Mouse (Mus musculus): Measurements from ENCODE around the gene Entpd3. TPM values are rescaled to one million over a fixed set of nuclear protein-coding genes. Genes with fewer than 3 reads are reported as not detected.

The Entpd3 gene
- polyA plus RNA-seq, 1 experiment from 2014 or later: 0.43 TPM

- Histone ChIP-seq H3K9ac (replicated peaks) (peak overlapping the region; percentile 93), H3K27ac (replicated peaks) (peak overlapping the region; percentile 77), H3K4me2 (replicated peaks) (peak overlapping the region; percentile 89), H3K27me3 (no peaks in the 10 kb centered on the region), H3K36me3 (peaks cover 42% of the 10 kb centered on the region), H3K4me1 (peaks cover 25% of the 10 kb centered on the region), H3K4me3 (peak overlapping the region; percentile 95), H3K9me3 (no peaks in the 10 kb centered on the region)
- WGBS: 1% methylated on average over 53 of the region's 53 CpGs
- ATAC-seq (ENCODE audit: low FRiP score, low read depth): peak; percentile 80
These were observed 32.2 kb downstream of the Entpd3 start for GRCm38 (mm10) chr9:120571593-120572385.

- Histone ChIP-seq H3K36me3 (peaks cover 42% of the 10 kb centered on the region), H3K9me3 (no peaks in the 10 kb centered on the region), H3K4me2 (replicated peaks) (peak overlapping the region; percentile 92), H3K27me3 (no peaks in the 10 kb centered on the region), H3K4me1 (peaks cover 27% of the 10 kb centered on the region), H3K4me3 (0 out of 2 replicates have a peak overlapping the region, but pooled peaks have one; percentile 68), H3K27ac (replicated peaks) (peak overlapping the region; percentile 54), H3K9ac (replicated peaks) (no peak overlapping the region)
- 0 out of 2 replicates have a peak, but pooled peaks have one; percentile 4 for ATAC-seq (ENCODE audit: low FRiP score, low read depth)
- 58% methylated on average over 6 of the region's 6 CpGs for WGBS
These were observed 36.4 kb downstream of the Entpd3 start for GRCm38 (mm10) chr9:120575748-120576661.

- H3K27me3 ChIP-seq: no peaks in the 10 kb centered on the region
- H3K36me3 ChIP-seq: peaks cover 42% of the 10 kb centered on the region
- ATAC-seq (ENCODE audit: low FRiP score, low read depth): 0 out of 2 replicates have a peak, but pooled peaks have one; percentile 38
- peak overlapping the region; percentile 68 for H3K4me3 ChIP-seq
- H3K9me3 ChIP-seq: no peaks in the 10 kb centered on the region
- no peak overlapping the region for H3K9ac ChIP-seq (replicated peaks)
- H3K4me2 ChIP-seq (replicated peaks): peak overlapping the region; percentile 92
- WGBS: 7% methylated on average over 4 of the region's 4 CpGs
- H3K27ac ChIP-seq (replicated peaks): peak overlapping the region; percentile 54
- peaks cover 27% of the 10 kb centered on the region for H3K4me1 ChIP-seq
These were observed 37.0 kb downstream of the Entpd3 start for GRCm38 (mm10) chr9:120576662-120577013.

GRCm38 (mm10) chr9:120577133-120577651 lies 37.6 kb downstream of the Entpd3 start:
- H3K27ac ChIP-seq (replicated peaks): peak overlapping the region; percentile 58
- H3K4me2 ChIP-seq (replicated peaks): peak overlapping the region; percentile 92
- H3K36me3 ChIP-seq: peaks cover 42% of the 10 kb centered on the region
- peak overlapping the region; percentile 68 for H3K4me3 ChIP-seq
- ATAC-seq (ENCODE audit: low FRiP score, low read depth): peak; percentile 94
- WGBS: under 1% methylated on average over 43 of the region's 43 CpGs
- peaks cover 30% of the 10 kb centered on the region for H3K4me1 ChIP-seq
- H3K27me3 ChIP-seq: no peaks in the 10 kb centered on the region
- H3K9ac ChIP-seq (replicated peaks): peak overlapping the region; percentile 91
- H3K9me3 ChIP-seq: no peaks in the 10 kb centered on the region

- no peaks in the 10 kb centered on the region for H3K27me3 ChIP-seq
- WGBS: 59% methylated on average over 12 of the region's 12 CpGs
- H3K4me1 ChIP-seq: peaks cover 30% of the 10 kb centered on the region
- H3K9ac ChIP-seq (replicated peaks): peak overlapping the region; percentile 91
- H3K9me3 ChIP-seq: no peaks in the 10 kb centered on the region
- no peak for ATAC-seq (ENCODE audit: low FRiP score, low read depth)
- H3K36me3 ChIP-seq: peaks cover 35% of the 10 kb centered on the region
- H3K27ac ChIP-seq (replicated peaks): no peak overlapping the region
- peak overlapping the region; percentile 92 for H3K4me2 ChIP-seq (replicated peaks)
- peak overlapping the region; percentile 68 for H3K4me3 ChIP-seq
These were observed 38.2 kb downstream of the Entpd3 start for GRCm38 (mm10) chr9:120577706-120578405.

- Histone ChIP-seq H3K9me3 (no peaks in the 10 kb centered on the region), H3K36me3 (peaks cover 27% of the 10 kb centered on the region), H3K4me3 (no peak overlapping the region), H3K4me1 (peaks cover 29% of the 10 kb centered on the region), H3K27me3 (no peaks in the 10 kb centered on the region), H3K4me2 (replicated peaks) (no peak overlapping the region), H3K27ac (replicated peaks) (no peak overlapping the region), H3K9ac (replicated peaks) (no peak overlapping the region)
- ATAC-seq (ENCODE audit: low FRiP score, low read depth): no peak
- WGBS: 71% methylated on average over 6 of the region's 6 CpGs
These were observed 39.1 kb downstream of the Entpd3 start for GRCm38 (mm10) chr9:120578701-120579100.

- Histone ChIP-seq H3K27ac (replicated peaks) (no peak overlapping the region), H3K4me3 (no peak overlapping the region), H3K4me2 (replicated peaks) (no peak overlapping the region), H3K4me1 (peaks cover 29% of the 10 kb centered on the region), H3K36me3 (peaks cover 16% of the 10 kb centered on the region), H3K9me3 (no peaks in the 10 kb centered on the region), H3K9ac (replicated peaks) (no peak overlapping the region), H3K27me3 (0 out of 2 replicates have a peak, but pooled peaks cover 5% of the 10 kb centered on the region)
- ATAC-seq (ENCODE audit: low FRiP score, low read depth): no peak
- WGBS: 74% methylated on average over 7 of the region's 7 CpGs
These were observed 40.2 kb downstream of the Entpd3 start for GRCm38 (mm10) chr9:120579808-120580207.

- WGBS: 21% methylated on average over 20 of the region's 21 CpGs
- H3K4me1 ChIP-seq: peaks cover 22% of the 10 kb centered on the region
- H3K4me2 ChIP-seq (replicated peaks): peak overlapping the region; percentile 55
- H3K36me3 ChIP-seq: no peaks in the 10 kb centered on the region
- H3K27ac ChIP-seq (replicated peaks): peak overlapping the region; percentile 67
- H3K9ac ChIP-seq (replicated peaks): peak overlapping the region; percentile 37; the same call in 1 of the 2 replicates
- H3K27me3 ChIP-seq: 0 out of 2 replicates have a peak, but pooled peaks cover 5% of the 10 kb centered on the region
- H3K4me3 ChIP-seq: peak overlapping the region; percentile 24
- ATAC-seq (ENCODE audit: low FRiP score, low read depth): peak; percentile 52
- no peaks in the 10 kb centered on the region for H3K9me3 ChIP-seq
These were observed 42.5 kb downstream of the Entpd3 start for GRCm38 (mm10) chr9:120581941-120582618.

- H3K27me3 ChIP-seq: 0 out of 2 replicates have a peak, but pooled peaks cover 5% of the 10 kb centered on the region
- H3K36me3 ChIP-seq: no peaks in the 10 kb centered on the region
- H3K4me1 ChIP-seq: peaks cover 18% of the 10 kb centered on the region
- H3K27ac ChIP-seq (replicated peaks): peak overlapping the region; percentile 67; the same call in 1 of the 2 replicates
- WGBS: 15% methylated on average over 28 of the region's 28 CpGs
- peak overlapping the region; percentile 55 for H3K4me2 ChIP-seq (replicated peaks)
- H3K9ac ChIP-seq (replicated peaks): peak overlapping the region; percentile 37; the same call in 1 of the 2 replicates
- H3K9me3 ChIP-seq: no peaks in the 10 kb centered on the region
- peak; percentile 86 for ATAC-seq (ENCODE audit: low FRiP score, low read depth)
- peak overlapping the region; percentile 24 for H3K4me3 ChIP-seq
These were observed 43.1 kb downstream of the Entpd3 start for GRCm38 (mm10) chr9:120582619-120583308.

- no peak for ATAC-seq (ENCODE audit: low FRiP score, low read depth)
- H3K27me3 ChIP-seq: 0 out of 2 replicates have a peak, but pooled peaks cover 5% of the 10 kb centered on the region
- H3K4me1 ChIP-seq: peaks cover 14% of the 10 kb centered on the region
- no peaks in the 10 kb centered on the region for H3K36me3 ChIP-seq
- WGBS: 83% methylated on average over 3 of the region's 3 CpGs
- no peaks in the 10 kb centered on the region for H3K9me3 ChIP-seq
- H3K27ac ChIP-seq (replicated peaks): no peak overlapping the region
- peak overlapping the region; percentile 55; the same call in 1 of the 2 replicates for H3K4me2 ChIP-seq (replicated peaks)
- no peak overlapping the region for H3K4me3 ChIP-seq
- no peak overlapping the region for H3K9ac ChIP-seq (replicated peaks)
These were observed 43.7 kb downstream of the Entpd3 start for GRCm38 (mm10) chr9:120583314-120583713.

All from midbrain, embryonic 12.5 days (tissue).